ENCODE assay signal across 8 mouse cellular contexts in the genomic region with DNA sequence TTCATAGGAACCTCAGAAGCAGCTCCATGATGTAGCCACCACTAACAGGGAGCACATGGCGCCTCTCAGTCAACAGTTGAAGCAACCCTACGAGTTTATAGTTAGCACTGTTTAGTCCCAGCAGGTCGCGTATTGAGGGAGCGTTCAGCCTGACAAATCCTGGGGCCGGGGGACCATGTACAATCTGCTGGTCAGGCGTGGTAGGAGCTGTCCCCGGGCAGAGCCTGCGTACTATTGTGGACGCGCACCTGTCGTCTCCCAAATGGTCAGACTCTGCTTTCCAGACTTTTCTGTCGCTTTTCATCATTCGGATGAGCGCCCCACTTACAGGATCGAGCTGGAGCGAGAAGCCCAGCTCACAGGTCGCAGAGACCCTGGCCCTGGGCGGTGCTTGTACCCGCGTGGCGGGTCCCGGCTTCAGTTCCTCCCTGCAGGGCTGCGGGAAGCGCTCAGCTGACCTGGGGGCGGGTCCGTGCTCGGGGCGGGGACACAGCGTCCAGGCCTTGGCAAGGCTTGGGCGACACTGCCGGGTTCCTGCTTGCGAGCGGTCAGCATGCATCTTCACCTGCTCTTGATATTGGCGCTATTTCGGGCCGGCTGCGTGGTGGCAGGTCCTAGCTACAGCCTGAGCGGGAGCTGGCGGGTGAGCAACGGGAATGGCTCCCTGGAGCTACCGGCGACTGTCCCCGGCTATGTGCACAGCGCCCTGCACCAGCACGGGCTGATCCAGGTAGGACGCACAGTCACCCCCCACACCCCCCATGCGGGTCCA. TPM values are rescaled to one million over a fixed set of nuclear protein-coding genes. Genes with fewer than 3 reads are reported as not detected.
DNase-seq lines count a peak whose midpoint lies in the region; ATAC-seq lines count a peak whose summit lies in the region.

A gene (plus strand): TSS at position 484 of the 772 bp plus-strand sequence.

- no peaks in the 10 kb centered on the region for H3K9me3 ChIP-seq in intestine, embryonic 15.5 days
- H3K9me3 ChIP-seq in midbrain, embryonic 11.5 days (ENCODE audit: control insufficient read depth, low read length): no peaks in the 10 kb centered on the region

- ATAC-seq in intestine, embryonic 15.5 days: peak; percentile 97
- ATAC-seq in midbrain, embryonic 11.5 days (ENCODE audit: low FRiP score): peak; percentile 94

- H3K27me3 ChIP-seq in intestine, embryonic 15.5 days (replicated peaks): no peaks in the 10 kb centered on the region
- H3K27me3 ChIP-seq in midbrain, embryonic 11.5 days (ENCODE audit: control insufficient read depth, insufficient read depth, low read length): no peaks in the 10 kb centered on the region

- no peak within 1 kb of the TSS for H3K27ac ChIP-seq in intestine, embryonic 15.5 days
- no peak within 1 kb of the TSS for H3K27ac ChIP-seq in midbrain, embryonic 11.5 days (ENCODE audit: low read depth, low read length)

- H3K36me3 ChIP-seq in intestine, embryonic 15.5 days: no peaks in the 10 kb centered on the region
- H3K36me3 ChIP-seq in midbrain, embryonic 11.5 days (ENCODE audit: control insufficient read depth, insufficient read depth, low read length): no peaks in the 10 kb centered on the region

- H3K4me3 ChIP-seq in intestine, embryonic 15.5 days (replicated peaks): peak within 1 kb of the TSS; percentile 64
- H3K4me3 ChIP-seq in midbrain, embryonic 11.5 days (ENCODE audit: low read depth, low read length): peak within 1 kb of the TSS; percentile 54

- 2% methylated on average over 48 of the region's 48 CpGs for WGBS in intestine, embryonic 15.5 days
- 2% methylated on average over 48 of the region's 48 CpGs for WGBS in midbrain, embryonic 11.5 days

- peak within 1 kb of the TSS; percentile 73 for H3K9ac ChIP-seq in intestine, embryonic 15.5 days
- H3K9ac ChIP-seq in midbrain, embryonic 11.5 days (ENCODE audit: low read length): peak within 1 kb of the TSS; percentile 73

- 0 out of 2 replicates have a peak, but pooled peaks cover 3% of the 10 kb centered on the region for H3K4me1 ChIP-seq in intestine, embryonic 15.5 days (replicated peaks)
- H3K4me1 ChIP-seq in midbrain, embryonic 11.5 days (ENCODE audit: control insufficient read depth, insufficient read depth, low read length): no peaks in the 10 kb centered on the region; the same call in 1 of the 2 replicates

- H3K4me2 ChIP-seq in intestine, embryonic 15.5 days (replicated peaks): peak within 1 kb of the TSS; percentile 90
- peak within 1 kb of the TSS; percentile 97 for H3K4me2 ChIP-seq in midbrain, embryonic 11.5 days

- peak; percentile 54 for DNase-seq in adipocyte (ENCODE audit: low spot score)
- peak; percentile 74 for DNase-seq in embryo, embryonic 10 days (ENCODE audit: low spot score)
- peak; percentile 81 for DNase-seq in gastrocnemius, postnatal 25 days
- DNase-seq in left cerebral cortex, postnatal 4 days: peak; percentile 74
- peak; percentile 96 for DNase-seq in midbrain, embryonic 11.5 days (ENCODE audit: low spot score, missing footprints)
- DNase-seq in right cerebral cortex, postnatal 4 days: peak; percentile 58
- DNase-seq in yolk sac, embryonic 10.5 days (ENCODE audit: low spot score): peak; percentile 91

- intact Hi-C loops in left cerebral cortex, postnatal 4 days (cut with DNase I): loop anchor here (10.0 kb wide), 1 partner anchor 1559 kb away; no protein-coding TSS in a partner anchor

RNA-seq across cellular contexts. Expression of the gene that starts here (rescaled TPM):
- total RNA-seq in gastrocnemius, postnatal 25 days (2021): 1 to 10 TPM; 4.1 to 4.7 TPM
- polyA plus RNA-seq in intestine, embryonic 15.5 days (2015; fragmentation: Nextera tagmentation; extraction: Ambion mirVana): 17.2 and 18.0 TPM in 2 replicates
- total RNA-seq in left cerebral cortex, postnatal 4 days (2021): 1 to 10 TPM; 4.9 to 5.6 TPM
- 4.4 and 5.8 TPM in 2 replicates for polyA plus RNA-seq in midbrain, embryonic 11.5 days (2014; fragmentation: Nextera tagmentation; extraction: Ambion mirVana)
